Mouse (Mus musculus) limb, embryonic 14.5 days (tissue): Measurements from ENCODE around the gene Sbp. TPM values are rescaled to one million over a fixed set of nuclear protein-coding genes. Genes with fewer than 3 reads are reported as not detected.
A peak's percentile ranks its signal among the peaks of the same experiment; 100 is the strongest.
"Not testable (repeated sequence)": the region's sequence is repeated elsewhere in the genome, so short reads cannot be mapped to it uniquely, and the experiment has no call there.

Experiments used
- ATAC-seq: fragments of 200-750 bp; cut with Nextera tagmentation; 2 replicates; pipeline ENCODE4 v1.8.0; 2017; ENCODE audit warnings: low read depth, moderate number of reproducible peaks, moderate TSS enrichment; ENCODE audit not compliant: low FRiP score
- DNase-seq: peaks from one replicate; pipeline ENCODE4 v3.0.0-alpha.2; 2015; ENCODE audit warnings: low spot score
- H3K27ac ChIP-seq: fragments of 300-500 bp; sonication (generic); replicated peaks from 2 replicates; pipeline ENCODE4 v1.5.1; 2014; ENCODE audit warnings: low read depth, mild to moderate bottlenecking, low read length, moderate library complexity, mixed read lengths
- H3K27me3 ChIP-seq: fragments of 300-500 bp; sonication (generic); 2 replicates; pipeline ENCODE4 v1.6.1; 2014; ENCODE audit warnings: low read length, mixed read lengths; ENCODE audit not compliant: control insufficient read depth, insufficient read depth
- H3K36me3 ChIP-seq: fragments of 300-500 bp; sonication (generic); 2 replicates; pipeline ENCODE4 v1.6.1; 2014; ENCODE audit warnings: mild to moderate bottlenecking, low read length, moderate library complexity, mixed read lengths; ENCODE audit not compliant: control insufficient read depth, insufficient read depth
- H3K4me1 ChIP-seq: fragments of 300-500 bp; sonication (generic); 2 replicates; pipeline ENCODE4 v1.6.1; 2014; ENCODE audit warnings: antibody characterized with exemption, low read length, mixed read lengths; ENCODE audit not compliant: control insufficient read depth, insufficient read depth
- H3K4me2 ChIP-seq: fragments of 300-500 bp; sonication (generic); replicated peaks from 2 replicates; pipeline ENCODE4 v1.6.1; 2014; ENCODE audit warnings: low read depth, mild to moderate bottlenecking, low read length, moderate library complexity; ENCODE audit not compliant: severe bottlenecking
- H3K4me3 ChIP-seq: fragments of 300-500 bp; sonication (generic); replicated peaks from 2 replicates; pipeline ENCODE4 v1.5.1; 2014; ENCODE audit warnings: low read length
- H3K9ac ChIP-seq: fragments of 300-500 bp; sonication (generic); 2 replicates; pipeline ENCODE4 v1.6.1; 2014; ENCODE audit warnings: mild to moderate bottlenecking, low read depth, low read length, moderate library complexity; ENCODE audit not compliant: severe bottlenecking
- H3K9me3 ChIP-seq: fragments of 300-500 bp; sonication (generic); 2 replicates; pipeline ENCODE4 v1.6.1; 2016; ENCODE audit warnings: low read length; ENCODE audit not compliant: control insufficient read depth
- POLR2A ChIP-seq: fragments of 200-500 bp; IDR thresholded peaks from 2 replicates; pipeline ENCODE4 v1.8.0; 2012; ENCODE audit warnings: inconsistent platforms, mild to moderate bottlenecking, moderate library complexity, borderline replicate concordance; ENCODE audit not compliant: insufficient read depth, insufficient read length; ENCODE audit errors: extremely low read depth
- WGBS: fragments of 180-500 bp; shearing (Covaris S2); extraction: QIAGEN DNeasy Blood & Tissue Kit; methylation state at CpG from one replicate; pipeline ENCODE4 v1.1.7; 2014; 5-methylcytosine and 5-hydroxymethylcytosine counted together
- polyA plus RNA-seq, 2 experiments: library from polyadenylated mRNA; depleted of rRNA in 1 of 2; stranded (reverse) in 1 of 2; unstranded in 1 of 2; fragments of >200 nt; fragmentation: Nextera tagmentation in 1 of 2; extraction: Ambion mirVana in 1 of 2; gene quantifications; 2 replicates each; pipeline versions ENCODE4 v1.2.1 to v1.2.3; 2012 to 2014

The Sbp gene
- polyA plus RNA-seq, 2 experiments, result not detected

DNA sequence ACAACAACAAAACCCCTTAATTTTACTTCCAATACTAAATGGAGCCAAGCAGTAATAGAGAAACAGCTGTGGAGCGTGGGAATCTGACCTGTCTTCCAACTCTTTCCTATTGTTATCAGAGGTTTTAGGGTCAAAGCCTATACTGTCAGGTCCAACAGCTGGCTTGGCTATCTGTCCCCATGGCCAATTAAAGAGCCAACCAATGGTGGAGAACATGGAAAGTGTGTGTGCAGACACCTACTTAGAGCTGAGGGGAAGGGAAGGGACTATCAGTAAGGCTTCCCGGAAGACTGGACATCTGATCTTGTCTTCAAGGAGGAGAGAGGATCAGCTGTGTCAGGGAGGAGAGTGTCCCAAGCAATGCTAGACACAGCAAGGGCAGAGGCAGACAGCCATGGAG is 7.6 kb downstream of the Sbp start:
- H3K27ac ChIP-seq, result no peak overlapping the region
- H3K4me3 ChIP-seq, result no peak overlapping the region
- no peaks in the 10 kb centered on the region for H3K27me3 ChIP-seq
- H3K9ac ChIP-seq, result no peak overlapping the region
- no peaks in the 10 kb centered on the region for H3K9me3 ChIP-seq
- H3K4me1 ChIP-seq, result no peaks in the 10 kb centered on the region
- no peaks in the 10 kb centered on the region for H3K36me3 ChIP-seq
- TF ChIP-seq POLR2A, result no peak
- 82% methylated on average over 2 of the region's 2 CpGs for WGBS
- DNase-seq, result no peak
- ATAC-seq, result no peak
- no peak overlapping the region for H3K4me2 ChIP-seq

DNA sequence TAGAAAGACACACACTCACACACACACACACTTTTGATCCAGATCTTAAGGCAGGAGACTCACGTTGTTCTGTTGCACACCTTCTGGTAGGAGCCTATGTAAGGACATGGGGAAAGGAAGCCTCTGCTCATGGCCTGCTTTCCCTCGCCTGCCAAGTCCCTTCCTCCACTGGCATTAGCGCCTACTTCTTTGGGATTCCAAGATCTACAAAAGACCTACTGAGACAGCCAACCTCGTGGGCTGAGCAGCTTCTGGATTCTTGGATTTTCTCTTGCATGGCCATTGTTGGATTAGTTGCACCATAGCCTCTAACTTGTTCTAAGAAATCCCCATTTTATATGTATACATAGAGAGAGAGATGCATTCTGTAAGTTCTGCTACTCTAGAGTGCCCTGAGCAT is 9.4 kb downstream of the Sbp start:
- not testable (repeated sequence) for H3K9ac ChIP-seq, H3K36me3 ChIP-seq, H3K27ac ChIP-seq, ATAC-seq, H3K9me3 ChIP-seq, H3K4me3 ChIP-seq, DNase-seq, H3K27me3 ChIP-seq, H3K4me2 ChIP-seq, H3K4me1 ChIP-seq
- WGBS, result 81% methylated on average over 4 of the region's 4 CpGs

DNA sequence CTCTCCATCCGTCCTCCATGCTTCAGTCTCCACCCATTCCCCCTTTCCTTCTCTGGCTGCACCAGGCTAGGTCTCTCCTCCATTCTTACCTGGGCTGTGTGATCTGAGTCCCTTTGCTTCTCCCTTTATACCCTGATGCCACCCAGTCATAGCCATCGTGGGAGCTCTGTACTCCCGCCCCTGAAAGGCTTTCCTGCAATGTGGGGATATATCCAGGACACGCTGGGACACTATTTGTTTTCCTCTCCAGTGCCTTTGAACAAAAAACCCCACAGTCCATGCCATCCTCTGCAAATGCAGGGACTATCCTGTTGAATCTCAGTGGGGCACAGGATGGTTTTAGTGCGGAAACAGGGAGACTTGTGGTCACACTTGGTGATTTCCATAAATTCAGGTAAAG is 13.7 kb downstream of the Sbp start, which contains the start of gene Sbpl:
TSS of gene Sbpl (minus strand) at position 101 of the 400 bp plus-strand sequence.
- no peak for ATAC-seq
- WGBS, result 78% methylated on average over 5 of the region's 5 CpGs
- no peak within 1 kb of the TSS for H3K9ac ChIP-seq

DNA sequence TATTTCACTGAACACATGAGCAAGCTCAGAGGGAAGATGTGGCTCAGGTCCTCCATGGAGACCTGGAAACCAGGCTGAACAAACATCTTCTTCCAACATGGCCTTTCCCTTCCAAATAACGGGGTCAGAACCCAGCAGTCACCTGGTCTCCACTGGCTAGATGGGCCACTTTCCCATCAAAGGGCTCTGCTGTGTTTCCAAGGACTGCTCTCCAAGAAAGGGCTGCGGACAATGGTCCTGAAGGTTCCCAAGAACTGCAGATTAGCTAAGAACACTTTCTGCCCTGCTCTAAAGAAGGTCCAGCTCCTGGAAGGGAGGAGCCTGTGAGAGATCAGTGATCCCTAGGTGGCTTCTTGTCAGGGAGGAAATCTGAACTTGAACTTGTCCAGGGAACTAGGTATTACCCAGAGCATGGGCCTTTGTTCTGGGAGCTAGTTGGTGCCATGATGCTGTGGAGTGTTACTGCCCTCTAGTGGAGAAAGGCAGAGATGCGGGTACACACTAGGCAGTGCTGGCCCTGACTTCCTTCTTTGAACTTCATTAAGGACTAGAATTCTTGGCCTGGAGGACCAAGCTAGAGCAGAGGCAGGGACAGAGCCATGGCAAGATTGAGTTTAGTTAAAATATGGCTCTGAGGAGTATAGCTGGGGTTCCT is 18.7 kb downstream of the Sbp start:
- H3K27ac ChIP-seq, result no peak overlapping the region
- H3K27me3 ChIP-seq, result no peaks in the 10 kb centered on the region
- no peak overlapping the region for H3K9ac ChIP-seq
- TF ChIP-seq POLR2A, result peak; percentile 18; the same call in 1 of the 2 replicates
- no peak overlapping the region for H3K4me2 ChIP-seq
- WGBS, result 45% methylated on average over 3 of the region's 3 CpGs
- no peaks in the 10 kb centered on the region for H3K4me1 ChIP-seq
- no peaks in the 10 kb centered on the region for H3K9me3 ChIP-seq
- no peak overlapping the region for H3K4me3 ChIP-seq
- ATAC-seq (peak; percentile 93), DNase-seq (peak; percentile 91)
- no peaks in the 10 kb centered on the region for H3K36me3 ChIP-seq

More for the DNA sequence above, 13.7 kb downstream of the Sbp start, which contains the start of gene Sbpl:
- H3K27ac ChIP-seq, result no peak within 1 kb of the TSS
- H3K4me2 ChIP-seq, result no peak within 1 kb of the TSS
- no peak for DNase-seq
- no peaks in the 10 kb centered on the region for H3K27me3 ChIP-seq
- H3K4me1 ChIP-seq, result no peaks in the 10 kb centered on the region
- no peaks in the 10 kb centered on the region for H3K9me3 ChIP-seq
- H3K4me3 ChIP-seq, result no peak within 1 kb of the TSS
- H3K36me3 ChIP-seq, result no peaks in the 10 kb centered on the region
- TF ChIP-seq POLR2A, result no peak

DNA sequence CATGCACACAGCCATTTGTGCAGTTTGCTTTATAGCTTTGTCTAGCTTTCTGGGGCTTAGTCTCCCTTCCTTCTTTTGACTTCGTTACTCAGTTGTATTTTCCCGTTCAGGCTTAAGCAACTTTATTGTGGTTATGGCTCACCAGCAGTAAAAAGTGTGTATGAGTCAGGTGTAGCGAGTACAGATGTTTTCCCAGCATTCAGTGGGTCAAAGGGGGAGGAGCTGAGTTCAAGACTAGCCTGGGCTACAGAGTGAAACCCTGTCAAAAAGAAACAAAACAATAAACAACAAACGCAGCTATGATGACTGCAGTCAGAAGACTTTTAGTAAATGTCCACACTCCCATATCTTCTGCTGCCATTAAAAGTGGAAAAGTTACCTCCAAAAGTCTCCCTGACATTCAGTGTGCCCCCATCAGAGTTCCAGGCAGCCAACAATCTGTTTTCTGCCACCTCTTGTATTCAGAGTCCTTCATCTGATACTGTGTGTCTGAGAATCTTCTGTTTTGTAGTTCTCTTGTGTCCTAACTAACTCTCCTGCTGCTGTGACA is 20.2 kb downstream of the Sbp start:
- H3K9me3 ChIP-seq, result no peaks in the 10 kb centered on the region
- ATAC-seq (no peak), DNase-seq (no peak)
- no peak overlapping the region for H3K4me3 ChIP-seq
- WGBS, result 41% methylated on average over 4 of the region's 4 CpGs
- H3K4me2 ChIP-seq, result no peak overlapping the region
- H3K9ac ChIP-seq, result no peak overlapping the region
- no peak overlapping the region for H3K27ac ChIP-seq
- H3K4me1 ChIP-seq, result no peaks in the 10 kb centered on the region
- H3K36me3 ChIP-seq, result no peaks in the 10 kb centered on the region
- TF ChIP-seq POLR2A, result no peak
- H3K27me3 ChIP-seq, result no peaks in the 10 kb centered on the region
